In the genomic region with DNA sequence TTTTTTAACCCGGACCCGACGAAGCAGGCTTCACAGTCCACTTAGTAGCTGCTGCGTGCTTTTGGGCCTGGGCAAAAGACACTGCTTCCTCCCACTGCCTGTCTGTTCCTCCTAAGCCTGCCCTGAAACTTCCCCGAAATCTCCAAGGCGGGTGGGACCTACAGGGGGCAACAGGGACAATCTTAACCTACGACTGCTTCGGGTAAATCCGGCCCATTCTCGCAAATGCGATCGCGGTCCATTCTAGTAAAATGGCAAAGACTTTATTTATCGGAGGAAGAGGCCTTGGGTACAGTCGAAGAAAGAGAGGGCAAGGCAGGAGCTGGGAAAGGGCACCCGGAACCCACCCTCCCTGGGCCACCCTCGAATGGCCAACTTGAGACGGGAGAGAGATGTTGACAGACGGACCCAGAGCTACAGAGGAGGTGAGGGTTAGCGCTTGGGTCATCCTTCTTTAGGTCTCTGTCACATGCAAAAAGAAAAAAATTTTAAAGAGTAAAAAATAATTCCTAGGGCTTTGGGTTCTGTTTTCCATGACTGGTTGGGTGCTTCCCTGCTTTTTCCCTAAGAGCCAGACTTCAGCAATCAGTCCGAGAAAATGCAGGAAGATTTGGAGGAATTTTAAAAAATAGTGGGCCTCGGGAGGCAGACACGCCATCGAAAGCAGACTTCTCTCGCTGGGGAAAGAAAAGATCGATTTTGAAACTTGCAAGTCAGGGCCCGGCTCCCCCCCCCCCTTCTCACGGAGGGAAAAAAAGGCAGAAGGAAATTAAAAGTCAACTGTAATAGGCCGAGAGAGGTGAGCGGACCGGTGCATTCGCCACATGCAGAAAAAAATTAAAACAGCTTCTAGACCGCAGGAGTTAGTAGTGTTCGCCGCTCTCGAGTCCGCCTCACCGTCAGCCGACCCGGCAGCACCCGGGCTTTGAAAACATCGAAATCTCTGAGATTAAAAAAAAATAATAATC, we compare ENCODE assay signal across 10 mouse cellular contexts. TPM values are rescaled to one million over a fixed set of nuclear protein-coding genes. Genes with fewer than 3 reads are reported as not detected.
DNase-seq lines count a peak whose midpoint lies in the region; ATAC-seq and TF ChIP-seq lines count a peak whose summit lies in the region.
"Had no signal": no experiment of that assay in that cellular context is flagged by ENCODE, and none has a peak within 500 bp of the region (broad histone marks: within the 10 kb centered on the region; RNA-seq: fewer than 3 reads in every experiment).

No protein-coding gene starts in this region.

- H3K27ac ChIP-seq in midbrain, embryonic 10.5 days (replicated peaks), result no peak overlapping the region
- no peak overlapping the region for H3K27ac ChIP-seq in midbrain, postnatal 0 days (ENCODE audit: low read depth, low read length)
- no peak overlapping the region for H3K27ac ChIP-seq in intestine, embryonic 16.5 days (ENCODE audit: low read length)
- H3K27ac ChIP-seq in stomach, embryonic 15.5 days, result no peak overlapping the region

- peaks cover 50% of the 10 kb centered on the region for H3K4me1 ChIP-seq in midbrain, embryonic 10.5 days
- H3K4me1 ChIP-seq in midbrain, postnatal 0 days (ENCODE audit: insufficient read depth, low read length), result no peaks in the 10 kb centered on the region
- H3K4me1 ChIP-seq in intestine, embryonic 16.5 days (ENCODE audit: control insufficient read depth, insufficient read depth, low read length), result peaks cover 28% of the 10 kb centered on the region
- peaks cover 40% of the 10 kb centered on the region for H3K4me1 ChIP-seq in stomach, embryonic 15.5 days

- H3K9ac ChIP-seq in midbrain, postnatal 0 days (replicated peaks; ENCODE audit: low read length, poor library complexity, severe bottlenecking), result no peak overlapping the region
- H3K9ac ChIP-seq in intestine, embryonic 16.5 days (ENCODE audit: low read depth, low read length), result no peak overlapping the region
- no peak overlapping the region for H3K9ac ChIP-seq in stomach, embryonic 15.5 days

- no peaks in the 10 kb centered on the region for H3K36me3 ChIP-seq in midbrain, embryonic 10.5 days
- no peaks in the 10 kb centered on the region for H3K36me3 ChIP-seq in midbrain, postnatal 0 days (ENCODE audit: insufficient read depth, low read length)
- H3K36me3 ChIP-seq in intestine, embryonic 16.5 days (ENCODE audit: control insufficient read depth, insufficient read depth, low read length), result no peaks in the 10 kb centered on the region
- no peaks in the 10 kb centered on the region for H3K36me3 ChIP-seq in stomach, embryonic 15.5 days

- ATAC-seq in midbrain, postnatal 0 days (ENCODE audit: low FRiP score), result no peak
- no peak for ATAC-seq in intestine, embryonic 16.5 days
- no peak for ATAC-seq in stomach, embryonic 15.5 days (ENCODE audit: insufficient read depth, low FRiP score, low read depth)
- no peak for ATAC-seq in inflammation-experienced regulatory T-cells, adult 6 months

- H3K4me2 ChIP-seq in midbrain, postnatal 0 days (ENCODE audit: low read depth, low read length, poor library complexity, severe bottlenecking), result no peak overlapping the region
- H3K4me2 ChIP-seq in intestine, embryonic 16.5 days (ENCODE audit: low read depth, low read length), result no peak overlapping the region
- H3K4me2 ChIP-seq in stomach, embryonic 15.5 days, result 0 out of 2 replicates have a peak overlapping the region, but pooled peaks have one; percentile 8

- no peak overlapping the region for H3K4me3 ChIP-seq in midbrain, embryonic 10.5 days
- H3K4me3 ChIP-seq in midbrain, postnatal 0 days (ENCODE audit: low read depth, low read length), result no peak overlapping the region
- 0 out of 2 replicates have a peak overlapping the region, but pooled peaks have one; percentile 14 for H3K4me3 ChIP-seq in intestine, embryonic 16.5 days (ENCODE audit: low read length)
- H3K4me3 ChIP-seq in stomach, embryonic 15.5 days (replicated peaks), result no peak overlapping the region

- H3K9me3 ChIP-seq in midbrain, embryonic 10.5 days (replicated peaks), result no peaks in the 10 kb centered on the region
- H3K9me3 ChIP-seq in midbrain, postnatal 0 days (ENCODE audit: low read length), result no peaks in the 10 kb centered on the region
- no peaks in the 10 kb centered on the region for H3K9me3 ChIP-seq in intestine, embryonic 16.5 days (ENCODE audit: control insufficient read depth, low read length)
- no peaks in the 10 kb centered on the region for H3K9me3 ChIP-seq in stomach, embryonic 15.5 days

- TF ChIP-seq CTCF in midbrain, postnatal 0 days (IDR thresholded peaks at IDR 0.05), result no peak

- DNase-seq in heart, adult 18-20 months, result peak; percentile 7 to 44
- no peak for DNase-seq in heart, adult 8-10 months (ENCODE audit: low spot score)
- peak; percentile 50 for DNase-seq in midbrain, embryonic 10.5 days (ENCODE audit: low spot score)
- no peak for DNase-seq in midbrain, postnatal 0 days (ENCODE audit: low spot score)
- no peak for DNase-seq in thymus, postnatal 36 days

- peaks cover 100% of the 10 kb centered on the region for H3K27me3 ChIP-seq in midbrain, embryonic 10.5 days (ENCODE audit: low read depth, poor library complexity, severe bottlenecking)
- H3K27me3 ChIP-seq in midbrain, postnatal 0 days (ENCODE audit: insufficient read depth, low read length), result peaks cover 54% of the 10 kb centered on the region
- peaks cover 90% of the 10 kb centered on the region for H3K27me3 ChIP-seq in intestine, embryonic 16.5 days (replicated peaks; ENCODE audit: control insufficient read depth, insufficient read depth, low read length)
- peaks cover 93% of the 10 kb centered on the region for H3K27me3 ChIP-seq in stomach, embryonic 15.5 days (replicated peaks)

- WGBS in midbrain, embryonic 10.5 days, result under 1% methylated on average over 42 of the region's 42 CpGs
- 2% methylated on average over 42 of the region's 42 CpGs for WGBS in midbrain, postnatal 0 days
- 1% methylated on average over 42 of the region's 42 CpGs for WGBS in intestine, embryonic 16.5 days
- 2% methylated on average over 42 of the region's 42 CpGs for WGBS in stomach, embryonic 15.5 days

RNA-seq across cellular contexts. Expression of a gene that starts 2.9 kb away (rescaled TPM):
- total RNA-seq in heart, adult 18-20 months (2021), result under 1 TPM in 1 of 2 experiments, not detected in 1; 0.18 TPM
- under 1 TPM in 1 of 4 experiments, not detected in 3; 0.17 TPM for total RNA-seq in heart, adult 8-10 months (2022)
- 0.05 TPM in 1 of 2 replicates, not detected in the other for polyA plus RNA-seq in midbrain, embryonic 10.5 days (2016; fragmentation: Nextera tagmentation; extraction: Ambion mirVana)
- total RNA-seq in midbrain, postnatal 0 days (2014; rRNA removed), result 1.3 and 2.1 TPM in 2 replicates
- polyA plus RNA-seq in midbrain, postnatal 0 days (2015; fragmentation: Nextera tagmentation; extraction: Ambion mirVana), result 0.10 TPM in 1 of 2 replicates, not detected in the other
- not detected in 2 replicates for polyA plus RNA-seq in intestine, embryonic 16.5 days (2015; fragmentation: Nextera tagmentation; extraction: Ambion mirVana)
- polyA plus RNA-seq in stomach, embryonic 15.5 days (2015; fragmentation: Nextera tagmentation; extraction: Ambion mirVana), result 0.05 TPM in 1 of 2 replicates, not detected in the other
- polyA plus RNA-seq in inflammation-experienced regulatory T-cells, adult 6 months (2017; shearing (Covaris generic)), result not detected
- total RNA-seq: left cerebral cortex, adult 8-10 months; monocyte, adult 5-6 weeks had no signal

Comparison
In these comparisons a context has a peak if more than half of its experiments do, and no peak if none do; other contexts are left out.
1. DNase-seq: peak in heart, adult 18-20 months (2 of 2) and midbrain, embryonic 10.5 days (single experiment); none in heart, adult 8-10 months (single experiment), midbrain, postnatal 0 days (single experiment) and thymus, postnatal 36 days (0 of 2).